Comparison of ENCODE assay signal across 10 mouse cellular contexts in genomic region chr15:102144726-102145125, GRCm38 (mm10). TPM values are rescaled to one million over a fixed set of nuclear protein-coding genes. Genes with fewer than 3 reads are reported as not detected.
DNase-seq lines count a peak whose midpoint lies in the region; ATAC-seq and TF ChIP-seq lines count a peak whose summit lies in the region.
"Had no signal": no experiment of that assay in that cellular context is flagged by ENCODE, and none has a peak within 500 bp of the region (broad histone marks: within the 10 kb centered on the region; RNA-seq: fewer than 3 reads in every experiment).

No protein-coding gene starts in this region.

- H3K9ac ChIP-seq in kidney, embryonic 16.5 days (replicated peaks; ENCODE audit: low read length): peak overlapping the region; percentile 60
- H3K9ac ChIP-seq in embryonic facial prominence, embryonic 13.5 days: peak overlapping the region; percentile 64
- peak overlapping the region; percentile 29; the same call in 1 of the 2 replicates for H3K9ac ChIP-seq in intestine, embryonic 15.5 days
- peak overlapping the region; percentile 30; the same call in 1 of the 2 replicates for H3K9ac ChIP-seq in midbrain, embryonic 16.5 days (ENCODE audit: low read depth, low read length)

- TF ChIP-seq CTCF in kidney, adult 2 months (conservative IDR thresholded peaks at IDR 0.05; ENCODE audit: insufficient read depth, insufficient read length, low read depth, low read length): no peak

- TF ChIP-seq POLR2A in kidney, adult 2 months (IDR thresholded peaks at IDR 0.05; ENCODE audit: low read depth, low read length): no peak

- H3K4me1 ChIP-seq in kidney, embryonic 16.5 days (ENCODE audit: insufficient read depth, low read length): peaks cover 30% of the 10 kb centered on the region
- H3K4me1 ChIP-seq in kidney, adult 2 months (ENCODE audit: control insufficient read depth, insufficient read depth, low read length): 0 out of 2 replicates have a peak, but pooled peaks cover under 1% of the 10 kb centered on the region
- peaks cover 30% of the 10 kb centered on the region for H3K4me1 ChIP-seq in embryonic facial prominence, embryonic 13.5 days
- H3K4me1 ChIP-seq in intestine, embryonic 15.5 days (replicated peaks): peaks cover 24% of the 10 kb centered on the region
- H3K4me1 ChIP-seq in midbrain, embryonic 16.5 days (ENCODE audit: control insufficient read depth, insufficient read depth, low read length): peaks cover 3% of the 10 kb centered on the region; the same call in 1 of the 2 replicates

- no peaks in the 10 kb centered on the region for H3K36me3 ChIP-seq in kidney, embryonic 16.5 days (ENCODE audit: insufficient read depth, low read length)
- H3K36me3 ChIP-seq in kidney, adult 2 months (ENCODE audit: control insufficient read depth, insufficient read depth, low read length): no peaks in the 10 kb centered on the region
- H3K36me3 ChIP-seq in embryonic facial prominence, embryonic 13.5 days: no peaks in the 10 kb centered on the region
- H3K36me3 ChIP-seq in intestine, embryonic 15.5 days: no peaks in the 10 kb centered on the region
- no peaks in the 10 kb centered on the region for H3K36me3 ChIP-seq in midbrain, embryonic 16.5 days (ENCODE audit: control insufficient read depth, insufficient read depth, low read length)

- no peaks in the 10 kb centered on the region for H3K9me3 ChIP-seq in kidney, embryonic 16.5 days (ENCODE audit: low read length)
- H3K9me3 ChIP-seq in embryonic facial prominence, embryonic 13.5 days: no peaks in the 10 kb centered on the region
- no peaks in the 10 kb centered on the region for H3K9me3 ChIP-seq in intestine, embryonic 15.5 days
- no peaks in the 10 kb centered on the region for H3K9me3 ChIP-seq in midbrain, embryonic 16.5 days (replicated peaks; ENCODE audit: control insufficient read depth, low read length, poor library complexity, severe bottlenecking)

- no peak for ATAC-seq in kidney, embryonic 16.5 days (ENCODE audit: low FRiP score, low TSS enrichment)
- no peak for ATAC-seq in embryonic facial prominence, embryonic 13.5 days (ENCODE audit: insufficient number of reproducible peaks, insufficient read depth, low FRiP score, low TSS enrichment, low read depth)
- ATAC-seq in intestine, embryonic 15.5 days: no peak
- ATAC-seq in midbrain, embryonic 16.5 days: no peak
- no peak for ATAC-seq in cerebellum, adult (ENCODE audit: insufficient number of reproducible peaks, low FRiP score, low TSS enrichment)
- ATAC-seq: Patski had no signal

- DNase-seq in kidney, adult 2 months: no peak
- no peak for DNase-seq in adrenal gland, adult 8-10 months
- no peak for DNase-seq in cerebellum, postnatal 25 days
- DNase-seq: cerebellum, adult 8-10 months had no signal

- peaks cover 24% of the 10 kb centered on the region for H3K27me3 ChIP-seq in kidney, embryonic 16.5 days (ENCODE audit: insufficient read depth, low read length)
- H3K27me3 ChIP-seq in kidney, adult 2 months (replicated peaks; ENCODE audit: control insufficient read depth, insufficient read depth, low read length): no peaks in the 10 kb centered on the region
- peaks cover 38% of the 10 kb centered on the region for H3K27me3 ChIP-seq in embryonic facial prominence, embryonic 13.5 days
- peaks cover 24% of the 10 kb centered on the region for H3K27me3 ChIP-seq in intestine, embryonic 15.5 days (replicated peaks)
- peaks cover 29% of the 10 kb centered on the region for H3K27me3 ChIP-seq in midbrain, embryonic 16.5 days (ENCODE audit: control insufficient read depth, insufficient read depth, low read depth, low read length)
- H3K27me3 ChIP-seq: Patski had no signal

- H3K4me3 ChIP-seq in kidney, embryonic 16.5 days (ENCODE audit: low read length): peak overlapping the region; percentile 36
- H3K4me3 ChIP-seq in kidney, adult 2 months (ENCODE audit: insufficient read depth, low read depth, low read length): no peak overlapping the region
- H3K4me3 ChIP-seq in embryonic facial prominence, embryonic 13.5 days: peak overlapping the region; percentile 27
- H3K4me3 ChIP-seq in intestine, embryonic 15.5 days (replicated peaks): peak overlapping the region; percentile 10
- H3K4me3 ChIP-seq in midbrain, embryonic 16.5 days (ENCODE audit: low read depth, low read length): peak overlapping the region; percentile 12; the same call in 1 of the 2 replicates

- H3K4me2 ChIP-seq in kidney, embryonic 16.5 days (replicated peaks; ENCODE audit: low read depth, low read length): peak overlapping the region; percentile 53
- peak overlapping the region; percentile 55 for H3K4me2 ChIP-seq in embryonic facial prominence, embryonic 13.5 days
- peak overlapping the region; percentile 50 for H3K4me2 ChIP-seq in intestine, embryonic 15.5 days (replicated peaks)
- peak overlapping the region; percentile 34 for H3K4me2 ChIP-seq in midbrain, embryonic 16.5 days (ENCODE audit: low read length)

- peak overlapping the region; percentile 17; the same call in 1 of the 2 replicates for H3K27ac ChIP-seq in kidney, embryonic 16.5 days (ENCODE audit: low read length)
- H3K27ac ChIP-seq in kidney, adult 2 months (ENCODE audit: insufficient read depth, low read depth, low read length): no peak overlapping the region
- H3K27ac ChIP-seq in embryonic facial prominence, embryonic 13.5 days: no peak overlapping the region
- H3K27ac ChIP-seq in intestine, embryonic 15.5 days: no peak overlapping the region
- no peak overlapping the region for H3K27ac ChIP-seq in midbrain, embryonic 16.5 days (ENCODE audit: low read length)

- WGBS in kidney, embryonic 16.5 days: 14% methylated on average over 19 of the region's 19 CpGs
- WGBS in kidney, adult 2 months: 39% methylated on average over 19 of the region's 19 CpGs
- WGBS in embryonic facial prominence, embryonic 13.5 days: 15% methylated on average over 19 of the region's 19 CpGs
- WGBS in intestine, embryonic 15.5 days: 18% methylated on average over 19 of the region's 19 CpGs
- WGBS in midbrain, embryonic 16.5 days: 10% methylated on average over 19 of the region's 19 CpGs

RNA-seq across cellular contexts. Expression of gene Igfbp6, which starts 0.6 kb away (rescaled TPM):
- polyA plus RNA-seq in kidney, embryonic 16.5 days (2015; fragmentation: Nextera tagmentation; extraction: Ambion mirVana): 33.0 and 33.9 TPM in 2 replicates
- 18.5 and 26.8 TPM in 2 replicates for polyA plus RNA-seq in kidney, adult 2 months (2012; rRNA removed)
- polyA plus RNA-seq in embryonic facial prominence, embryonic 13.5 days (2015; fragmentation: Nextera tagmentation; extraction: Ambion mirVana): 1.1 and 1.9 TPM in 2 replicates
- 10.9 and 12.7 TPM in 2 replicates for polyA plus RNA-seq in intestine, embryonic 15.5 days (2015; fragmentation: Nextera tagmentation; extraction: Ambion mirVana)
- 2.5 and 3.1 TPM in 2 replicates for polyA plus RNA-seq in midbrain, embryonic 16.5 days (2015; fragmentation: Nextera tagmentation; extraction: Ambion mirVana)
- total RNA-seq in adrenal gland, adult 8-10 months (2022): 10 to 100 TPM; 37.0 to 63.8 (median 49.2) TPM

RNA-seq across cellular contexts. Expression of gene Soat2, which starts 5.6 kb away (rescaled TPM):
- 0.40 and 0.41 TPM in 2 replicates for polyA plus RNA-seq in kidney, embryonic 16.5 days (2015; fragmentation: Nextera tagmentation; extraction: Ambion mirVana)
- 1.1 and 1.2 TPM in 2 replicates for polyA plus RNA-seq in kidney, adult 2 months (2012; rRNA removed)
- polyA plus RNA-seq in embryonic facial prominence, embryonic 13.5 days (2015; fragmentation: Nextera tagmentation; extraction: Ambion mirVana): 0.88 TPM in 1 of 2 replicates, not detected in the other
- polyA plus RNA-seq in intestine, embryonic 15.5 days (2015; fragmentation: Nextera tagmentation; extraction: Ambion mirVana): 12.0 and 14.3 TPM in 2 replicates
- polyA plus RNA-seq in midbrain, embryonic 16.5 days (2015; fragmentation: Nextera tagmentation; extraction: Ambion mirVana): 0.21 TPM in 1 of 2 replicates, not detected in the other
- under 1 TPM; 0.15 to 0.43 (median 0.26) TPM for total RNA-seq in adrenal gland, adult 8-10 months (2022)

RNA-seq across cellular contexts. Expression of gene Spryd3, which starts 8.7 kb away (rescaled TPM):
- polyA plus RNA-seq in kidney, embryonic 16.5 days (2015; fragmentation: Nextera tagmentation; extraction: Ambion mirVana): 19.0 and 22.4 TPM in 2 replicates
- polyA plus RNA-seq in kidney, adult 2 months (2012; rRNA removed): 29.7 and 30.1 TPM in 2 replicates
- 20.4 and 21.6 TPM in 2 replicates for polyA plus RNA-seq in embryonic facial prominence, embryonic 13.5 days (2015; fragmentation: Nextera tagmentation; extraction: Ambion mirVana)
- 20.7 and 24.3 TPM in 2 replicates for polyA plus RNA-seq in intestine, embryonic 15.5 days (2015; fragmentation: Nextera tagmentation; extraction: Ambion mirVana)
- 81.1 and 95.9 TPM in 2 replicates for polyA plus RNA-seq in midbrain, embryonic 16.5 days (2015; fragmentation: Nextera tagmentation; extraction: Ambion mirVana)
- total RNA-seq in adrenal gland, adult 8-10 months (2022): 10 to 100 TPM; 46.6 to 70.4 (median 57.7) TPM

RNA-seq across cellular contexts. Expression of gene Tns2, which starts 44.5 kb away (rescaled TPM):
- 51.2 and 56.3 TPM in 2 replicates for polyA plus RNA-seq in kidney, embryonic 16.5 days (2015; fragmentation: Nextera tagmentation; extraction: Ambion mirVana)
- 124 and 143 TPM in 2 replicates for polyA plus RNA-seq in kidney, adult 2 months (2012; rRNA removed)
- polyA plus RNA-seq in embryonic facial prominence, embryonic 13.5 days (2015; fragmentation: Nextera tagmentation; extraction: Ambion mirVana): 40.1 and 49.3 TPM in 2 replicates
- 28.2 and 31.8 TPM in 2 replicates for polyA plus RNA-seq in intestine, embryonic 15.5 days (2015; fragmentation: Nextera tagmentation; extraction: Ambion mirVana)
- polyA plus RNA-seq in midbrain, embryonic 16.5 days (2015; fragmentation: Nextera tagmentation; extraction: Ambion mirVana): 7.4 and 9.4 TPM in 2 replicates
- total RNA-seq in adrenal gland, adult 8-10 months (2022): 100 to 1,000 TPM in 2 of 4 experiments, 10 to 100 TPM in 2; 77.5 to 129 (median 107) TPM

RNA-seq across cellular contexts. Expression of gene Zfp740, which starts 58.3 kb away (rescaled TPM):
- 82.1 and 88.7 TPM in 2 replicates for polyA plus RNA-seq in kidney, embryonic 16.5 days (2015; fragmentation: Nextera tagmentation; extraction: Ambion mirVana)
- polyA plus RNA-seq in kidney, adult 2 months (2012; rRNA removed): 29.1 and 30.3 TPM in 2 replicates
- polyA plus RNA-seq in embryonic facial prominence, embryonic 13.5 days (2015; fragmentation: Nextera tagmentation; extraction: Ambion mirVana): 82.4 and 86.3 TPM in 2 replicates
- 41.3 and 44.1 TPM in 2 replicates for polyA plus RNA-seq in intestine, embryonic 15.5 days (2015; fragmentation: Nextera tagmentation; extraction: Ambion mirVana)
- 54.0 and 59.2 TPM in 2 replicates for polyA plus RNA-seq in midbrain, embryonic 16.5 days (2015; fragmentation: Nextera tagmentation; extraction: Ambion mirVana)
- 100 to 1,000 TPM in 1 of 4 experiments, 10 to 100 TPM in 3; 61.9 to 108 (median 86.0) TPM for total RNA-seq in adrenal gland, adult 8-10 months (2022)
